Mouse (Mus musculus) E14TG2a.4 (cell line): ENCODE measurements around the gene Plaur.

Source experiments
- CTCF ChIP-seq: conservative IDR thresholded peaks from 2 replicates; pipeline ENCODE4 v1.5.1; 2014; ENCODE audit warnings: low read length
- NANOG ChIP-seq: IDR thresholded peaks from 2 replicates; pipeline ENCODE4 v1.6.1; 2014; ENCODE audit warnings: borderline replicate concordance, low read length, mixed read lengths
- POU5F1 ChIP-seq: IDR thresholded peaks from 2 replicates; pipeline ENCODE4 v1.6.1; 2014; ENCODE audit warnings: low read length, borderline replicate concordance

DNA sequence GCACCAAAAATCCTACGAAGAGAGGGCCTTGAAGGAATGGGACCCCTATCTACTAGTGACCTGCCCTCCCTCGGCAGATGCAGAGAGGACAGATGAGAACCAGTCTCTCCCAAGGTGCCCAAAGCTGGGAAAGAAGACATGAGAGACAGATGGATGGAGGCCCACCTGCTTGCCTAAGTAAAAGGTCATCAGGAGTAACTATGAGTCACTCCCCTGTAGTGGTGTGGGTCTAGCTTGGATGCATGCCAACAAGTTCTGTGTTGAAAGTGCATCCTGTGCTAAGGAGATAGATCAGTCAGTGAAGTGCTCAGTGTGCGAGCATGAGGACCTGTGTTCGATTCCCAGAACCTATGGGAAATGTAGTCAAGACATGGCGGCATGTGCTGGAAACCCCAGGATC, 16.6 kb downstream of the Plaur start:
- TF ChIP-seq CTCF (no peak), POU5F1 (no peak), NANOG (no peak)
